Mouse (Mus musculus): ENCODE results near the gene Mettl1. TPM values are rescaled to one million over a fixed set of nuclear protein-coding genes. Genes with fewer than 3 reads are reported as not detected.

Gene Mettl1
- total RNA-seq (2021): 1 to 10 TPM; 8.7 to 9.7 TPM

DNA sequence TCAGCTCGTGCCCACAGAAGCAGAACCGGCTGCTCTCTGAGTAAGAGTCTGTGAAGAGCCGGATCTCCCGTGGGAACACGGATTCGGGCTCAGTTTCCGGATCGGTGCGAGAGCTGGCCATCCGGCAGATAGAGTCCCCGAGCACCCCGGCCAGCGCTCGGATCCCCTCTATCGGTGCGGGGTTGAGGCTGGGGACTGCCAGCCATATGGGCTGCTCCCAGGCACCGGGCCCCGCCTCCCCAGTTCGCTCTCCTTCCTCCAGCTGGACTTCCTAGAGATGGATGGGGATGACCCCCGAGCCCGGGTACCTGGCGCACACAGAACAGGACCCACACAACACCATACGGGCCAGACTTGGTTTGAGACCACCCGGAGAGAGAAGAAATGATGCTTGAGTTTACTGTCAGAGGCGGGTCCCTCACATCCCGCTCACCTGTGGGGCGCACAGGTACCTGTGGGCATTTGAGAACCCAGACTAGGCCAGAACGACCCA is at the start of gene Mettl1, which contains the start of gene Eef1akmt3:
TSS of gene Mettl1 (plus strand) at position 141 of the 493 bp plus-strand sequence.
TSS of gene Eef1akmt3 (minus strand) at position 240 of the 493 bp plus-strand sequence.
- peak; percentile 33 to 41 for DNase-seq (ENCODE audit: low spot score in 2 of 2)

DNA sequence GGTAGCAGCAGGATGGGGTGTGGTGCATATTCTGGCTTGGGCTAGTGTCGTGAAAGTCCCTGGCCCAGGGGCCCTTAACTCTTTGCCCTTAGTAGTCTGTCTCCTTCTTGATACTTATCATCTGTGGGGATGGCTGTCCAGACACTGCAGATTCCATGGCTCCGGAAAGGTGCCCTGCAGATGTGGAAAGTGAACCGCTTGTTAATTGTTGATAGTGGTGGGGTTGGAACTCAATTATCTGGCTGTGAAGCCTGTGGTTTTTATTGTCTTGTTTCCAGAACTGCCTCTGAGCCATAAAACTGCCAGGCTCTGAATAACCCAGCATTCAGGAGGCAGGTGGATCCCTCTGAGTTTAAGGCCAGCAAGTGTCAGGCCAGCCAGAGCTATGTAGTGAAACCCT is 49.5 kb upstream of the Mettl1 start:
- no peak for DNase-seq (ENCODE audit: low spot score in 2 of 2)
- intact Hi-C loops (cut with DNase I): loop anchor here (5.0 kb wide), 1 partner anchor 41 kb away; the partner anchor contains the start of gene Tsfm

More for the DNA sequence above, at the start of gene Mettl1, which contains the start of gene Eef1akmt3:
- intact Hi-C loops (cut with DNase I): no loop called here

DNA sequence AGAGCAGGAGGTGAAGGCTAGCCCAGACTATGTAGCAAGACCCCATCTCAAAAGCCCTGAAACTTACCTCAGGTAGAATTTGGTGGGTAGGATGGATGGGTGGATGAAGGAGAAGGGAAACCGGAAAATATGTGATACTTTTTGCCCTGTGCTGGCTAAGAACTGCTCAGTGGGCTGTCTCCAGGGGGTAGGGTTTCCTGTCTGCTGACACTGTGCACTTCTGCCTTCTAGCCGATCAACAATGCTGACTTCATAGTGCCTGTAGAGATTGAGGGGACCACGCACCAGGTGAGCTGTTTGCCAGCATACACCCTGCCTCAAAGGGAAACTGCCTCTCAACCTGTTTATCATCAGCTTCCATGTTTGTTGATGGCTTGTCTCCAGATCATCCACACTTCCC is 47.6 kb upstream of the Mettl1 start:
- DNase-seq (ENCODE audit: low spot score in 2 of 2): no peak
- intact Hi-C loops (cut with DNase I): loop anchor here (5.0 kb wide), 1 partner anchor 39 kb away; the partner anchor contains the start of gene Tsfm

DNA sequence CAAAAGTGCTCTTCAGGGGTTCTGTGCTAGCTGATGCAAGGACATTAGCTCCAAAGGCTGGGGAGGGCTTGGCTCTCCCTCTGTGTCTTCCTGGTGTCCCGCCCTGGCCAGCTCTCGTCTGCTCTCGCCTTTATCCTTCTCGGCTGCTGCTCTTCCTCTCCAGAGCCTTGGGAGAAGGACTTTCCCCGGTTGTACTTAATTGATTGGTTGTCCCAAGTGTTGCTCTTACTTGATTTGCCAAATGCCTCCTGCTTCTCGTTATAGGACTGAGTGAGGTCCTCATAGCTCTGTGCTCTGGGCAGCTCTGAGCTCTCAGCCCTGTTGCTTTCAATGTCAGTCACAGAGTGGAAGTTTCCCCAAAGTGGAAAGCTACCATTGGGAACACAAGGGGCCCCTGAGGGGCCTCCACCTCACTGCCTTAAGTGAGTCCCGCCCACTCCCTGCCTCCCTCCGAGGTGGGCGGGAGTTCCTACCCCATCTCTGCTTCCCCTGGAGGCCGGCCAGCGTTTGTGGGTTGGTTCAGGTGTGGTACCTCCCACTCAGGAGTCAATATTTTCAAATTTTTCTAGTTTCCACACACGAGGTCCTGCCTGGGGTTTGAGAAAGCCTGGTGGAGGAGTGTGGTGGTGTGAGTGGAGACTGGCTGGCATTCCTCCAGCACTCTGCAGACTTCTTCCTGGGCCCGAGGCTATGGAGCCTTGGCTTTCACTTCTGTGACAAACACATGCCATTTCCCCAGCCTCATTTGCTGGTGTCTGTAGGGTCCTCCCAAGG is 43.7 kb upstream of the Mettl1 start:
- no peak for DNase-seq (ENCODE audit: low spot score in 2 of 2)
- intact Hi-C loops (cut with DNase I): no loop called here

DNA sequence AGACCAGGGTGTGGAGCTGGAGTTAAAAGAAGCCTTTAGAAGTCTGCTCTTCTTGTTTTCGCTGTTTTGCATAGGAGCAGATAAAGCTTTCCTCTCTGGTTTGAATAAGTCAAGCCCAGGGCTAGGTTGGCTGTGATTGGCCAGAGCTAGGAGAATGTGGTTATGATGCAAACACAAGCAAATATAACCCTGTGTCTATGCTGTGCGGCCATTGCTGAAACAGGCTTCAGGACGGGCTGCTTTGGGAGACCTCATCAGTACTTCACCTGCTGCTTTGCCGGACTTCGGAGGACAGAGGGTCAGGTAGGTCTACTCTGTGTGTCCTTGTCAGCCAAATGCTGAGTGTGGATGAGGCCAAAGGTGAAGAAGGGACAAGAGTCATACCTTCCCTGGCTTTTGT is 40.7 kb upstream of the Mettl1 start, which contains the start of gene Avil:
TSS of gene Avil (plus strand) at position 181 of the 400 bp plus-strand sequence.
- no peak for DNase-seq (ENCODE audit: low spot score in 2 of 2)
- intact Hi-C loops (cut with DNase I): no loop called here

DNA sequence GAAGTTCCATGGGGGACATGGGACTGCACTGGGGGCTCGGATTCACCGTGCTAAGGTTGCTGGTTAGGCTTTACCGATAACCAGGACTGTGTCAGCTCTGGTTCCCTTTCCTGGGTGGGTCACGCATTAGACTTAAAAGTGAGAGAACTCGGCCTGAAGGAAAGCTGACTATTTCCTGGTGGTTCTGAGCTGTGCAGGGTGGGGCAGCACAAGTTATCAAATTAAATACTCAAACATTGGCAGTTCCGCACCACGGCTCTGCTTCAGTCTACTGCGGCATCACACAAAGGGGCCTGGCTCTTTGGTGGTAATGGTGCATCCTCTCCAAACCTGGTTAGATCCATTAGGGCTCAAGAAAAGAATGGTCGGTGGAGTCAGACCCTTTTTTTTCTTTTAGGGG is 39.9 kb upstream of the Mettl1 start:
- intact Hi-C loops (cut with DNase I): no loop called here

DNA sequence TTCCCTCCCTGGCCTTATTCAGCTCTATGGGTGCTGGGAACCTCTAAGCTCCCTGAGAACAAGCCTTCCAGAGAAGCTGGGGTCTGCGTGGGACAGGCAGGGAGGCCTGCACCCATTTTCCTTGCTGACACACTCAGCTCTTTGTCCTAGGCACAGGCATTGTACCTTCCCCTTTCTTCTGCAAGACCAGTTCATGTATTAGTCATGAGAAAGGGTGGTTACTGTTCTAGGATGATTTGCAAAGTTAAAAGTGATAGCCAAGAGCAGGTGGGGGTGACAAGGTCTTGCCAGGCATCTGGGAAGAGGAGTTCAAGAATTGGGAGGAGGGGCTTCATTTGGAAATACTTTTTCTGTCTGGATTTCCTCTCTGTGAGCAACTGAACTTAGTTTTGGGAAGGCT is 39.2 kb upstream of the Mettl1 start:
- intact Hi-C loops (cut with DNase I): no loop called here
- DNase-seq (ENCODE audit: low spot score in 2 of 2): no peak

More for the DNA sequence above, 39.9 kb upstream of the Mettl1 start:
- no peak for DNase-seq (ENCODE audit: low spot score in 2 of 2)

DNA sequence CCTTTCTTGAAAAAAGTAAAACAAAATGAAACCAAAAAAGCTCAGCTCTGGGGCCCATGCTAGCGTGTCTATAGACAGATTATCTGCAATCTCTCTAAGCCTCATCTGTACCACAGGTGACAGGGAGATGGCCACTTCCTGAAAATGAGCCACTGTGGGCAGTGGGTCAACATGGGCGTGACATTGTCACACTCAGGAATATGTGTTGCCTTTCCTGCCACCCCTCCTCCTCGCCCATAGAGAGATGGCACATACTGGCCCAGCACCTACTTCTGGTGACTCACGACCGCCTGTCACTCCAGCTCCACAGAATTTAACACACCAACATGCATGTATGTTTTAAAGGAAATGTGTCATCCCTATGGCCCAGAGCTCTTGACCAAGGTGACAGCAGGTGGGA is 38.4 kb upstream of the Mettl1 start:
- intact Hi-C loops (cut with DNase I): no loop called here
- no peak for DNase-seq (ENCODE audit: low spot score in 2 of 2)

DNA sequence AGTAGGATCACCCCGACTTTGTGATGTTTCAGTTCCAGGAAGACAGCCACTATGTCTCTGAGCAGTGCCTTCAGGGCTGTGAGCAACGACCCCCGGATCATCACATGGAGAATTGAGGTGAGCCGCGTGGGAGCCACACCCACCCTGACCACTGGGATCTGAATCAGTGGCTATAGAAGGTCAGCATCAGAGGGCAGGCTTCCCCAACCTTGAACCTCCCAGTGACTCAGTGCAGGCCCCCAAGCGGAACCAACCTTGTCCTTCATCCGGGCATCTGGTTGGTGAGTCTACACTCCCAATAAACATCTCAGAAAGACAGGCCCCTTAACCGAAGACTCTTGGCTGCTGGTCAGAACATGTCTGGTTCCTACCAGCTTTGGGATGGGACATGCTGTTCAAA is 37.9 kb upstream of the Mettl1 start:
- intact Hi-C loops (cut with DNase I): no loop called here
- no peak for DNase-seq (ENCODE audit: low spot score in 2 of 2)

DNA sequence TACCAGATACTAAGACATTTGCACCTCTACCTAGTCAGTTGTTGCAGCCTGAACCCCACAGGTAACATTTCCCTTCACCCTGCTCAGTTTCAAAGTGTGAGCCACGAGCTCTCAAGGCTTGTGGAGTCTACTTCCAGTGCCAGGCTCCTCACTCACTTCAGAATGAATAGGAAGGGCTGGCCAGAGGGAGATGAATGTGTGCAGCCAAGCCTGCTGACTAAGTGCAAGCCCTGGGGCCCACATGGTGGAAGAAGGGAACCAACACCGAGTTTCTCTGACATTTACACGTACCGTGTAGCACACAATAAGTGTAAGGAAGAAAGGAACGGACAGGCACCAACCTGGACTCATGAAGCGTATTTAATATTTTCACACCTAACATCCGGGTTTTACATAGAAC is 37.4 kb upstream of the Mettl1 start:
- intact Hi-C loops (cut with DNase I): no loop called here
- DNase-seq (ENCODE audit: low spot score in 2 of 2): no peak

DNA sequence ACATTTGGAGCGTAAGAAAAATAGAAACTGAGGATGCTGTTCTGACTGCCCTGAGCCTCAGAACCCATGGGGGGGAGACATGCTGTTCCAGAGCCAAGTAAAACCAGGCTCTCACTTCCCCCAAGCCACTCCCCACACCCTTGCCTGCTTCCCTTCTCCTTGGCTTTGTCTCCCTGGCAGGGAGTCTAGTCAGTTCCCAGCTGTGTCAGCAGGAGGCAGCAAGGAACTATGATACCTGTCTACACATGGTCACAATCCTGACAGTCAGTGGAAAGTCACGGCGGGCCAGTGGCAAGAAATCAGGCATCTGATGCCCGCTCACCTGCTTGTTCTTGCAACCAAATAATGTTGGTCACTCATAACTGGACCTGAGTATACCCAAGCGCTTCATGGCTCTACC is 24.7 kb upstream of the Mettl1 start:
- intact Hi-C loops (cut with DNase I): no loop called here
- DNase-seq (ENCODE audit: low spot score in 2 of 2): no peak

DNA sequence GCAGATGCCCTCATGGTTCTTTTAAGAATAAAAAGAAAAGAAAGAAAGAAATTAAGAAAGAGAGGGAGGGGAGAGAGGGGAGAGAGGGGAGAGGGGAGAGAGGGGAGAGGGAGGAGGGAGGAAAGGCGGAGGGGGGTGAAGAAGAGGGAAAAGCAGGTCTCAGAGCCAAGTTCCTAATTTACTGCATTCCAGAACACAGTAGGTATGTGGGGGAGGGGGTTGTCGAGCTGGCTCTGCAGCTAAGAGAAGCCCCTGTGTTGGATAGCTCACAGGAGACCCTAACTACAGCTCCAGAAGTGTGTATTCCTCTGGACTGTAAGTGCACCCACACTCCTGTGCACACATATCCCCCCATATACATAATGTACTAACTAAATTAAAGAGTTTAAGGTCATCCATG is 24.1 kb upstream of the Mettl1 start:
- intact Hi-C loops (cut with DNase I): no loop called here
- no peak for DNase-seq (ENCODE audit: low spot score in 2 of 2)

DNA sequence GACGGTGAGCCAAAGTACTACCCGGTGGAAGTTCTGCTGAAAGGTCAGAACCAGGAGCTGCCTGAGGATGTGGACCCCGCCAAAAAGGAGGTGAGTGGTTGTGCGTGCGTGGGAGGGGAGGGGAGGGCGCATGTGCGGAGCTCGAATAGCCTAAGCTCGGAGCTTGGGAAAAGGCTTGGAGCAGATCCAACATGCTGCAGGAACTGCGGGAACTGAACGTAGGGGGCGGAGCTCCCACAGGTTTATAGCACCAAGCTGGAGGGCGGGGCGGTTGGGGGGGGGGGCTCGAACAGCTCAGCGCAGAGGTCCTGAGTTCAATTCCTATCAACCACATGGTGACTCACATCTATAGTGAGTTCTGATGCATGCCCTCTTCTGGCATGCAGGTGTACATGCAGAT is 22.8 kb upstream of the Mettl1 start:
- intact Hi-C loops (cut with DNase I): no loop called here
- DNase-seq (ENCODE audit: low spot score in 2 of 2): no peak

DNA sequence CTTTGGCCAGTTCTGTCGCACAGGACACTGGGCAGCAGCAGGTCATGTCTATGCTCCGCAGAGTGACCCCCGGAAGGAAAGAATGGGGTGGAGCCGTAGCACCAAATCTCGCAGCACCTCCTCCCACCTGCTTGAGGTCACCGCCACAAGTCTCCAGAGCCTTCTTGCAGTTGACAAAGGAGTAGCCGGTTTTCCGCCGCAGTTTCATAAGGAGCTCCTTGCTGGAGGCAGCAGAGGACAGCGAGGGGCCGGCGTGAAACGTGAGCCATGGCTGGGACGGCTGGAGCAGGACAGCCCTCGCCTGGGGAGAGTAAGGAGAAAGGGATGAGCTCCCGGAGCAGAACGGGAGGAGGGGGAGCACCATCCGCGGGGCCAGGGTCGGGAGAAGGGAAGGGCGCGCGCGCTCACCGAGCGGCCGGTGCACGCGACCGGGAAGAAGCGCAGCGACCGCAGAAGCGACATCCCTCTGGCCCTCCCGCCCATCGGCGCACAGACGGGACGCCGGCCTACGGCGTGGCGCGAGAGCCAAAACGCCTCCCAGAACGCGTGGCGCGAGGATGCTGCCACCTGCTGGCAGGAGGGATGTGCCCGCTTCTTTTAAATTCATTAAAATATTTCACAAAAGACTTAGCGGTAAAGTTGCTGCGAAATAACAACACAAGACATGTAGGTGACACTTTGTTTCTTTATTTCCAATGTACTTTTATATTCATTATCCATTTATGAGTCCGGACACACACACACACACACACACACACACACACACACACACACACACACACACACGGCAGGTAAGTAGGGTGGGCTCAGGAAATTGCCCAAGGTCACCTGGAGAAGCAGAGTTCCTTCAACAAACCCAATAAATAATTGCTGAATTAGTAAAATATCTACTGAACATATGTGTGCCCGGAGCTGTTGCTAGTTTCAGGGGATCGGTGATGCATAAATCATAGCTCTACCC is 10.6 kb upstream of the Mettl1 start, which contains the start of gene Tsfm:
TSS of gene Tsfm (minus strand) at position 505 of the 961 bp plus-strand sequence.
- peak; percentile 89 to 93 for DNase-seq (ENCODE audit: low spot score in 2 of 2)
- intact Hi-C loops (cut with DNase I): loop anchor here (1.0 to 5.0 kb wide), 2 partner anchors 38 to 111 kb away; no protein-coding TSS in a partner anchor

DNA sequence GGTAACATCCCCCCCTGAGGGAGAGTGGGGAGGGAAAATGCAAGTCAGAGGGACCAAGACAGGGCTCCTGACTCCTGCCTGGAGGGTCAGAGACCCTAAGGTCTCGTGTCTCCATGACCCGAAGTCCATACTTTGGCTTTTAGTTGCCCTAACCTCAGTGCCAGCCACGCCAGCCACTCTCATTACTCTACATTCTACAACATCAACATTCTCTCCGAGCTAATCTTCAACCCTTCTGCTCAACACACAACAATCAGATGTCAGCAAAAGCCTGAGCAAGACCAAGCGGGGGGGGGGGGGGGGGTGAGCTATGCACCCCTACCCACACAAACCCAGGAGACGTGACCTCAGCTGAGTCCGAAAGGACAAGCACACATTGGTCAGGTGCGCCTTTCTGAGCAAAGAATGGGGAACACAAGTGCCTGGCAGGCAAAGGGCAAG is 7.9 kb upstream of the Mettl1 start:
- DNase-seq (ENCODE audit: low spot score in 2 of 2): no peak
- intact Hi-C loops (cut with DNase I): loop anchor here (5.0 kb wide), 1 partner anchor 41 kb away; no protein-coding TSS in a partner anchor

DNA sequence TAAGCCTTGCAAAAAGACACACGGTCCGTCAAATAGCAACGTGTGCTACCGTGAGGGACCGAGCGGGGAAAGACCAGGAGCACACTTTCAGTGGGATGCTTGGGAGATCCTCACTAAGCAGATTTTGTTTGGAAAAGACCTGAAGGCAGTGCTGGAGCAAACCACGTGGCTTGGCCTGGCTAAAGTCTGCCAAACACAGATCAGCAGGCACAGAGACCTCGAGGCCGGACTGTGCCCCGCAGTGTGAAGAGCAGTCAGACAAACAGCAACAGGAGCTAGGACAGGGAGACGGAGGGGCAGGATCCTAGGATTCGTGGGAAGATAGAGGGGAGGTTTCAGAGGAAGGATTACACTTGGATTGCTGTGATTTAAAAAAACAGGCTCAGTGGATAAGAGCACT is 4.9 kb upstream of the Mettl1 start:
- intact Hi-C loops (cut with DNase I): no loop called here
- no peak for DNase-seq (ENCODE audit: low spot score in 2 of 2)

DNA sequence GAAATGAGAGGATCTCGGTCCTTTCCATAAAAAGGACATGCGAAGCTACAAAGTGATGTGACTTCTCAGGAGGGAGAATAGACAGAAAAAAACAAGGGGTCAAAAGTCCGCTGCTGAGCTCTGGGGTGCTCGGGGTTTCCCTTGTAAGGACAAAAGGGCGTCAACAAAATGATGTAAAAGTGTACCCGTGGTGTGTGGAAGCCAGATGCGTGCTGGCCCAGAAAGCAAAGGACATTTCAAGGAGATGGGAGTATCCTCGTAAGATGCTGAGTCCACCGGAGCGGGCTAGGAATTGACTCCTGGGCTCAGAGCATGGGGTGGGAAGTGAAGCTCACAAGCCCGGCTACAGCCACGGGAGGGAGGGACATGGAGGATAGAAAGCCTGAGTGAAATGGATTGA is 3.6 kb upstream of the Mettl1 start:
- intact Hi-C loops (cut with DNase I): no loop called here
- no peak for DNase-seq (ENCODE audit: low spot score in 2 of 2)

DNA sequence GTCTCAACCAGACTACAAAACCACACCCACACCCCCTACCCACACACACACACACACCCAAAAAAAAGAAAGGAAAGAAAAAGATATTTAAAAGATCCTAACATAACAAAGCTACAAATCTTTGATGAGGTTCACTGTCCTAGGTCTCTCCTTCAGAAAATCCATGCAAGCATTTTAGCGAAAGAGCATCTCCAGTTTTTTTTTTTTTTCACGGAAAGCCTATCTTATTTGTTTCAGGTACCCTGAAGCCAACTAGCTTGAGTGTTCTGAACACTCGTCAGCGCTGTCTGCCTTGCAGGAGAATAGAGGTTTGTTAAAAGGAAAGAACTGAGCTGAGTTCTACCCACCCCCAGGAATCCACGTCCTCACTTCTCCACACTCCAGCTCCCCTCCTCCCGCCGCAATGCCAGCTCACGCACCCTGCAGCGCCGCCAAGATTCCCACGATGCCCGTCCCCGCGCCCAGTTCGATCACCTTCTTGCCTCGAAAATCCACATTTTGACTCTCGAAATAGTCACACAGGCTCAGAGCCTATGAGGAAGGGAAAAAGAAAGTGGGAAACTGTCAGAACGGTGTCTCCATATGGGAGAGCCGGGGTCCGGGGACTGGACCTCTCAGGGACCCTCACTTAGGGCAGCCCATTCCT is 522 bp upstream of the Mettl1 start:
- peak; percentile 37 to 66 for DNase-seq (ENCODE audit: low spot score in 2 of 2)
- intact Hi-C loops (cut with DNase I): no loop called here

DNA sequence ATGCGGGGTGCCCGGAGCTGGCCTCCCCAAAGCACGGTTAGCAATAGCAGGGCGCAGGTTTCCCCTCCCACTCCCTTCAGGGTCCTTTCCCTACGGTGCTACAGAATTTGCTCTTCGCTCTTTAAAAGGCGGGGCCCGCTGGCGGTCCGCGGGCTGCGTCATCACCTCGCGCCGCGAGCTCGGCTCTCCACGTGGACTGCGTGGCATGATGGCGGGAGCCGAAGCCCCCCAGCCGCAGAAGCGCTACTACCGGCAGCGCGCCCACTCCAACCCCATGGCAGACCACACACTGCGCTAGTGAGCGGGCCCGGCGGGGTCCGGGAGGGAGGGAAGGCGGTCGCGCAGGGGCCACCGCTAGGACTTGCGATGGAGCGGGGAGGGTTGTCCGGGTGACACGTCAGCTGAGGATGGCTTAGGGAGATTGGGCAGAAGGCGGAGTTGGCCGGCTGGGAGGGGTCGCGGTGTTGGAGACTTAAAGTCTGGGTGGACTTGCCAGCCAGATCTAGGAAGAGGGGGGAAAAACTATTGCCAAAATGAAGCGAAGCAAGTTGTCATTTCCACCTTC is 642 bp downstream of the Mettl1 start:
- DNase-seq (ENCODE audit: low spot score in 2 of 2): peak; percentile 91 to 93
- intact Hi-C loops (cut with DNase I): no loop called here

Data from left cerebral cortex, postnatal 25 days (tissue).